Mouse (Mus musculus) megakaryocyte, embryonic 14.5 days (primary cell): ENCODE measurements around the gene Spdef.

Experiments
- FLI1 ChIP-seq: IDR thresholded peaks from 2 replicates; pipeline ENCODE4 v1.6.1; 2012; ENCODE audit warnings: low read length, inconsistent platforms, mixed read lengths
- GATA1 ChIP-seq: IDR thresholded peaks from 3 replicates; pipeline ENCODE4 v1.6.1; 2012; ENCODE audit warnings: mixed read lengths, low read length, inconsistent platforms, borderline replicate concordance

GRCm38 (mm10) chr17:27751314-27752202 lies 22.8 kb upstream of the Spdef start:
- TF ChIP-seq GATA1 (no peak), FLI1 (no peak)
